ENCODE assay signal across 9 mouse cellular contexts in the genomic region with DNA sequence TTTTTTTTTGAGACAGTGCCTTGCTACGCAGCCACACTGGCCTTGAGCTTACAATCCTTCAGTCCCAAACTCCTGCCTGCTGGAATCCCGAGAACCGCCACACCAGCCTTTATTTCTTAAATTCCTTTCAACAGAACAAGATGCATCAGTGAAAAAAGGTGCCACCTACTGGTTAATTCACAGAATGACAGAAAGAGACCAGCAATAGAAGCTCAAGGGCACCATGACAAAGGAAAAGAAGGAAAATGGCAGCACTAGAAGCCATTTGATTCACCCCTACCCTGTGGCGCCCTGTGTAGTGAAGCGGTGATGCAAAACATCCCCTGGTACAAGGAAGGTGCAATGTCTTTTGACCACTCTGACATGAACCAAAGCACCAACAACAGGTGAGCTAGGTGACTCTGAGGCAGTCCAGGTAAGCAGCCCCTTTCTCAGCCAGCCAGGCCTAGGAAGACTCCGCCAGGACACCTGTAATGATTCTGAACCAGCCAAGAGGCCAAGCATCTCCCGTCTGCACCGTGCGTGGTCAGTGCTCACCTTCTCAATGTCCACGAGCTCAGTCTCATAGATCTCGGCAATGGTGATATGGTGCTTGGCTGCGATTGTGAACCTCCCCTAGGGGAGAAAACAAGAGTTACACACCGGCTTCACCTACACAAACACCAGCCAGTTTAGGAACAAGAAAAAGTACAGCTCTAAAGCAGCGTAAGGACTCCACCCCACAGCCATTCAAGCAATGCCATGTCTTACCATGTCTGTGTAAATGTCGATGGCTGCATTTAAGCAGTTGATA. TPM values are rescaled to one million over a fixed set of nuclear protein-coding genes. Genes with fewer than 3 reads are reported as not detected.
DNase-seq lines count a peak whose midpoint lies in the region; ATAC-seq and TF ChIP-seq lines count a peak whose summit lies in the region.
"Had no signal": no experiment of that assay in that cellular context is flagged by ENCODE, and none has a peak within 500 bp of the region (broad histone marks: within the 10 kb centered on the region; RNA-seq: fewer than 3 reads in every experiment).

No protein-coding gene starts in this region.

- H3K9me3 ChIP-seq in midbrain, embryonic 14.5 days (ENCODE audit: control insufficient read depth, low read length): no peaks in the 10 kb centered on the region
- H3K9me3 ChIP-seq: limb, embryonic 12.5 days had no signal

- H3K4me2 ChIP-seq in midbrain, embryonic 14.5 days (ENCODE audit: low read length): no peak overlapping the region
- H3K4me2 ChIP-seq: limb, embryonic 12.5 days had no signal

- peak; percentile 78 for TF ChIP-seq CTCF in layer of hippocampus, adult 2 months (conservative IDR thresholded peaks at IDR 0.05)

- H3K36me3 ChIP-seq in midbrain, embryonic 14.5 days (ENCODE audit: control insufficient read depth, insufficient read depth, low read length): peaks cover 27% of the 10 kb centered on the region

- H3K9ac ChIP-seq in midbrain, embryonic 14.5 days (replicated peaks; ENCODE audit: low read length): no peak overlapping the region
- H3K9ac ChIP-seq: limb, embryonic 12.5 days had no signal

- no peaks in the 10 kb centered on the region for H3K27me3 ChIP-seq in midbrain, embryonic 14.5 days (ENCODE audit: control insufficient read depth, insufficient read depth, low read length)
- H3K27me3 ChIP-seq: limb, embryonic 12.5 days had no signal

- peak; percentile 80 for ATAC-seq in granulocyte monocyte progenitor cell, adult 5-6 weeks (replicated peaks; ENCODE audit: poor library complexity, severe bottlenecking)
- ATAC-seq in midbrain, embryonic 14.5 days (ENCODE audit: low FRiP score, low TSS enrichment): no peak

- H3K27ac ChIP-seq in layer of hippocampus, adult 2 months: no peak overlapping the region
- 0 out of 2 replicates have a peak overlapping the region, but pooled peaks have one; percentile 9 for H3K27ac ChIP-seq in midbrain, embryonic 14.5 days (replicated peaks; ENCODE audit: low read depth, low read length)
- H3K27ac ChIP-seq: limb, embryonic 12.5 days had no signal

- intact Hi-C loops in heart, postnatal 14 days (cut with DNase I): no loop called here

- no peaks in the 10 kb centered on the region for H3K4me1 ChIP-seq in midbrain, embryonic 14.5 days (ENCODE audit: control insufficient read depth, insufficient read depth, low read length)
- H3K4me1 ChIP-seq: limb, embryonic 12.5 days had no signal

- 73% methylated on average over 15 of the region's 15 CpGs for WGBS in midbrain, embryonic 14.5 days

- H3K4me3 ChIP-seq in layer of hippocampus, adult 2 months: no peak overlapping the region
- H3K4me3 ChIP-seq in midbrain, embryonic 14.5 days (replicated peaks; ENCODE audit: low read depth, low read length): no peak overlapping the region
- H3K4me3 ChIP-seq: limb, embryonic 12.5 days had no signal

- peak; percentile 27 to 43 for DNase-seq in layer of hippocampus, adult 2 months (ENCODE audit: low spot score in 2 of 2)
- no peak for DNase-seq in layer of hippocampus, adult 8-10 months (ENCODE audit: low spot score in 2 of 2)
- peak; percentile 68 for DNase-seq in NIH3T3 (ENCODE audit: low read depth)
- peak; percentile 76 for DNase-seq in midbrain, embryonic 14.5 days
- DNase-seq in adrenal gland, postnatal 14 days: no peak
- DNase-seq in cerebellum, postnatal 4 days (ENCODE audit: low spot score in 2 of 2): no peak
- DNase-seq in heart, postnatal 14 days: no peak

RNA-seq across cellular contexts. Expression of a gene that starts 25.7 kb away (rescaled TPM):
- total RNA-seq in layer of hippocampus, adult 2 months (2021): 100 to 1,000 TPM; 294 to 323 TPM
- total RNA-seq in layer of hippocampus, adult 8-10 months (2022): 100 to 1,000 TPM; 290 to 344 (median 315) TPM
- total RNA-seq in granulocyte monocyte progenitor cell, adult 5-6 weeks (2014; fragmentation: Nextera tagmentation): 0.66 and 0.92 TPM in 2 replicates
- total RNA-seq in granulocyte monocyte progenitor cell, adult 5-6 weeks (2017): 0.13 and 0.62 TPM in 2 replicates
- 59.9 and 78.1 TPM in 2 replicates for polyA plus RNA-seq in midbrain, embryonic 14.5 days (2014; fragmentation: Nextera tagmentation; extraction: Ambion mirVana)
- 4.5 and 7.9 TPM in 2 replicates for total RNA-seq in adrenal gland, postnatal 14 days (2021)
- total RNA-seq in heart, postnatal 14 days (2021): 1 to 10 TPM; 1.6 to 2.1 TPM

RNA-seq across cellular contexts. Expression of a gene that starts 25.8 kb away (rescaled TPM):
- total RNA-seq in layer of hippocampus, adult 2 months (2021): 10 to 100 TPM; 29.1 to 33.3 TPM
- 10 to 100 TPM; 28.9 to 34.5 (median 32.9) TPM for total RNA-seq in layer of hippocampus, adult 8-10 months (2022)
- 11.2 and 15.5 TPM in 2 replicates for total RNA-seq in granulocyte monocyte progenitor cell, adult 5-6 weeks (2014; fragmentation: Nextera tagmentation)
- 18.9 and 19.9 TPM in 2 replicates for total RNA-seq in granulocyte monocyte progenitor cell, adult 5-6 weeks (2017)
- polyA plus RNA-seq in midbrain, embryonic 14.5 days (2014; fragmentation: Nextera tagmentation; extraction: Ambion mirVana): 12.5 and 16.7 TPM in 2 replicates
- total RNA-seq in adrenal gland, postnatal 14 days (2021): 28.3 and 29.4 TPM in 2 replicates
- total RNA-seq in heart, postnatal 14 days (2021): 10 to 100 TPM; 20.6 to 21.3 TPM

RNA-seq across cellular contexts. Expression of a gene that starts 34.2 kb away (rescaled TPM):
- 10 to 100 TPM; 12.0 to 14.3 TPM for total RNA-seq in layer of hippocampus, adult 2 months (2021)
- 10 to 100 TPM; 13.0 to 16.3 (median 14.9) TPM for total RNA-seq in layer of hippocampus, adult 8-10 months (2022)
- 104 and 106 TPM in 2 replicates for total RNA-seq in granulocyte monocyte progenitor cell, adult 5-6 weeks (2014; fragmentation: Nextera tagmentation)
- total RNA-seq in granulocyte monocyte progenitor cell, adult 5-6 weeks (2017): 64.1 and 76.1 TPM in 2 replicates
- polyA plus RNA-seq in midbrain, embryonic 14.5 days (2014; fragmentation: Nextera tagmentation; extraction: Ambion mirVana): 48.1 and 54.6 TPM in 2 replicates
- total RNA-seq in adrenal gland, postnatal 14 days (2021): 20.2 and 20.8 TPM in 2 replicates
- 1 to 10 TPM; 6.5 to 7.7 TPM for total RNA-seq in heart, postnatal 14 days (2021)

RNA-seq across cellular contexts. Expression of a gene that starts 43.6 kb away (rescaled TPM):
- under 1 TPM; 0.69 to 0.83 TPM for total RNA-seq in layer of hippocampus, adult 2 months (2021)
- 1 to 10 TPM in 2 of 4 experiments, under 1 TPM in 1, not detected in 1; 0.89 to 1.6 (median 1.0) TPM for total RNA-seq in layer of hippocampus, adult 8-10 months (2022)
- not detected in 2 replicates for total RNA-seq in granulocyte monocyte progenitor cell, adult 5-6 weeks (2014; fragmentation: Nextera tagmentation)
- total RNA-seq in granulocyte monocyte progenitor cell, adult 5-6 weeks (2017): not detected in 2 replicates
- not detected in 2 replicates for polyA plus RNA-seq in midbrain, embryonic 14.5 days (2014; fragmentation: Nextera tagmentation; extraction: Ambion mirVana)
- not detected in 2 replicates for total RNA-seq in adrenal gland, postnatal 14 days (2021)
- not detected for total RNA-seq in heart, postnatal 14 days (2021)
- polyA plus RNA-seq: limb, embryonic 12.5 days had no signal

Comparison
In these comparisons a context has a peak if more than half of its experiments do, and no peak if none do; other contexts are left out.
1. DNase-seq: peak in layer of hippocampus, adult 2 months (2 of 2), NIH3T3 (single experiment) and midbrain, embryonic 14.5 days (single experiment); none in layer of hippocampus, adult 8-10 months (0 of 2), adrenal gland, postnatal 14 days (single experiment), cerebellum, postnatal 4 days (0 of 2) and heart, postnatal 14 days (0 of 2).
2. RNA of a gene that starts 25.7 kb away (total RNA-seq): 290 to 344 TPM in layer of hippocampus, adult 8-10 months and 294 to 323 TPM in layer of hippocampus, adult 2 months; 4.5 to 7.9 TPM in adrenal gland, postnatal 14 days, 1.6 to 2.1 TPM in heart, postnatal 14 days and 0.13 to 0.92 TPM in granulocyte monocyte progenitor cell, adult 5-6 weeks; every median in the first group is over 10 times any median in the second.